Mouse (Mus musculus): ENCODE measurements around the gene Ces1g.

Gene Ces1g

GRCm38 (mm10) chr8:93337207-93337606 is at the start of gene Ces1g:
Gene Ces1g (minus strand): TSS chr8:93337308.
- no peak for DNase-seq (ENCODE audit: low read depth, low spot score)

- no peak for DNase-seq (ENCODE audit: low read depth, low spot score)
Observed at GRCm38 (mm10) chr8:93379625-93380024, 42.5 kb upstream of the Ces1g start, which contains the start of gene Ces1h. Gene Ces1h (minus strand): TSS chr8:93379725.

GRCm38 (mm10) chr8:93369481-93369880 is 32.4 kb upstream of the Ces1g start:
- no peak for DNase-seq (ENCODE audit: low read depth, low spot score)

GRCm38 (mm10) chr8:93360113-93360512 is 23.0 kb upstream of the Ces1g start:
- DNase-seq (ENCODE audit: low read depth, low spot score): peak; percentile 32

GRCm38 (mm10) chr8:93339531-93339930 is 2.4 kb upstream of the Ces1g start:
- no peak for DNase-seq (ENCODE audit: low read depth, low spot score)

GRCm38 (mm10) chr8:93332703-93333102 is 4.4 kb downstream of the Ces1g start:
- DNase-seq (ENCODE audit: low read depth, low spot score): no peak

- no peak for DNase-seq (ENCODE audit: low read depth, low spot score)
Observed at GRCm38 (mm10) chr8:93331151-93331550, 6.0 kb downstream of the Ces1g start.

- DNase-seq (ENCODE audit: low read depth, low spot score): no peak
Observed at GRCm38 (mm10) chr8:93325123-93325522, 12.0 kb downstream of the Ces1g start.

- DNase-seq (ENCODE audit: low read depth, low spot score): no peak
Observed at GRCm38 (mm10) chr8:93317031-93317430, 20.1 kb downstream of the Ces1g start.

- no peak for DNase-seq (ENCODE audit: low read depth, low spot score)
Observed at GRCm38 (mm10) chr8:93315557-93315956, 21.6 kb downstream of the Ces1g start.

GRCm38 (mm10) chr8:93283896-93284295 is 53.2 kb downstream of the Ces1g start:
- DNase-seq (ENCODE audit: low read depth, low spot score): no peak

GRCm38 (mm10) chr8:93282349-93282748 is 54.8 kb downstream of the Ces1g start:
- DNase-seq (ENCODE audit: low read depth, low spot score): no peak

- DNase-seq (ENCODE audit: low read depth, low spot score): no peak
Observed at GRCm38 (mm10) chr8:93279556-93279955, 57.6 kb downstream of the Ces1g start, which contains the start of gene Ces1f. Gene Ces1f (minus strand): TSS chr8:93279747.

- DNase-seq (ENCODE audit: low read depth, low spot score): no peak
Observed at GRCm38 (mm10) chr8:93278176-93278805, 58.8 kb downstream of the Ces1g start.

GRCm38 (mm10) chr8:93274609-93275008 is 62.5 kb downstream of the Ces1g start:
- DNase-seq (ENCODE audit: low read depth, low spot score): no peak

- DNase-seq (ENCODE audit: low read depth, low spot score): no peak
Observed at GRCm38 (mm10) chr8:93273321-93273720, 63.8 kb downstream of the Ces1g start.

GRCm38 (mm10) chr8:93272686-93273085 is 64.4 kb downstream of the Ces1g start:
- no peak for DNase-seq (ENCODE audit: low read depth, low spot score)

GRCm38 (mm10) chr8:93261436-93261835 is 75.7 kb downstream of the Ces1g start:
- DNase-seq (ENCODE audit: low read depth, low spot score): no peak

- no peak for DNase-seq (ENCODE audit: low read depth, low spot score)
Observed at GRCm38 (mm10) chr8:93252400-93252925, 84.6 kb downstream of the Ces1g start.

Data from forelimb bud, embryonic 11.5 days (tissue).